Mouse (Mus musculus) heart, postnatal 0 days (tissue): ENCODE data around the gene Tox2. TPM values are rescaled to one million over a fixed set of nuclear protein-coding genes. Genes with fewer than 3 reads are reported as not detected.

Source experiments
- ATAC-seq: fragments of 200-750 bp; cut with Nextera tagmentation; 2 replicates; pipeline ENCODE4 v1.8.0; 2017; ENCODE audit warnings: low read depth, moderate number of reproducible peaks, moderate library complexity; ENCODE audit not compliant: insufficient read depth
- DNase-seq: peaks from one replicate; pipeline ENCODE4 v3.0.0-alpha.2; 2016; ENCODE audit warnings: low spot score
- H3K27ac ChIP-seq: fragments of 300-500 bp; sonication (generic); 2 replicates; pipeline ENCODE4 v1.5.1; 2014; ENCODE audit warnings: low read depth, mild to moderate bottlenecking
- H3K27me3 ChIP-seq: fragments of 300-500 bp; sonication (generic); 2 replicates; pipeline ENCODE4 v1.6.1; 2014; ENCODE audit warnings: low read length, mixed read lengths; ENCODE audit not compliant: control insufficient read depth, insufficient read depth
- H3K36me3 ChIP-seq: fragments of 300-500 bp; sonication (generic); replicated peaks from 2 replicates; pipeline ENCODE4 v1.6.1; 2014; ENCODE audit warnings: low read length, mixed read lengths; ENCODE audit not compliant: control insufficient read depth, insufficient read depth
- H3K4me1 ChIP-seq: fragments of 300-500 bp; sonication (generic); 2 replicates; pipeline ENCODE4 v1.6.1; 2014; ENCODE audit warnings: antibody characterized with exemption; ENCODE audit not compliant: control insufficient read depth, insufficient read depth
- H3K4me2 ChIP-seq: fragments of 300-500 bp; sonication (generic); 2 replicates; pipeline ENCODE4 v1.6.1; 2014; ENCODE audit warnings: low read depth, mild to moderate bottlenecking, low read length, moderate library complexity
- H3K4me3 ChIP-seq: fragments of 300-500 bp; sonication (generic); 2 replicates; pipeline ENCODE4 v1.5.1; 2014; ENCODE audit warnings: low read depth, low read length
- H3K9ac ChIP-seq: fragments of 300-500 bp; sonication (generic); replicated peaks from 2 replicates; pipeline ENCODE4 v1.6.1; 2014; ENCODE audit warnings: low read depth, low read length, mixed read lengths
- H3K9me3 ChIP-seq: fragments of 300-500 bp; sonication (generic); replicated peaks from 2 replicates; pipeline ENCODE4 v1.6.1; 2016; ENCODE audit warnings: low read length; ENCODE audit not compliant: control insufficient read depth
- CTCF ChIP-seq: IDR thresholded peaks from 2 replicates; pipeline ENCODE4 v1.5.1; 2016; ENCODE audit warnings: antibody characterized with exemption, control low read depth, low read depth
- EP300 ChIP-seq: IDR thresholded peaks from 2 replicates; pipeline ENCODE4 v1.6.1; 2016; ENCODE audit warnings: antibody characterized with exemption, low read depth
- WGBS: fragments of 180-500 bp; shearing (Covaris S2); extraction: QIAGEN DNeasy Blood & Tissue Kit; methylation state at CpG from one replicate; pipeline ENCODE4 v1.1.7; 2014; 5-methylcytosine and 5-hydroxymethylcytosine counted together
- polyA plus RNA-seq: library from polyadenylated mRNA; unstranded; fragments of >200 nt; fragmentation: Nextera tagmentation; extraction: Ambion mirVana; gene quantifications from 2 replicates; pipeline ENCODE4 v1.2.1, GENCODE M21; 2015
- total RNA-seq: library from RNA; depleted of rRNA; stranded (reverse); fragments of >200 nt; gene quantifications from 2 replicates; pipeline ENCODE4 v1.2.3, GENCODE M21; 2014; ENCODE audit warnings: low replicate concordance

Gene Tox2
- total and polyA plus RNA-seq, 2 experiments from 2014 or later, result 0.19 to 1.7 TPM

DNA sequence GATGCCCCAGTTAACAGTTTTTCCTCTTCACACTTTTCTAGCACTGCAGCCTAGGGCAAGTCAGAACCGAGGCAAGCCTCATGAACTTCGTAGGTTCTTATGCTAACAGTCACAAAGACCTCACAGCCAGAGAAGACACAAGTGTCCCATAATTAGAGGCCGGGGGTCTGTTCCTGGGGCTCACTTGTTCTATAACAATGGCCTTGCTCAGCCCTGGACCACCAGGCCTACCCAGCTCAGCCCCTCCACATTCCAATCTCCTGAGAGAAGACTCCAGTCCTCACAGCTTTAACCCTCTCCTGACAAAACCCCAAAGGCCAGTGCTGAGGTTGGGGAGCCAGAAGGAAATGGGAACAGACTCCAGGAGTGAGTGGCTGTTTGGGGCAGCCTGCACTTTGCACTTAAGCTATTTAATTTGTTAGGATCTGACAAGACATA, 12.9 kb upstream of the Tox2 start:
- WGBS, result 29% methylated on average over 3 of the region's 3 CpGs
- H3K27ac ChIP-seq, result no peak overlapping the region
- no peak overlapping the region for H3K4me2 ChIP-seq

DNA sequence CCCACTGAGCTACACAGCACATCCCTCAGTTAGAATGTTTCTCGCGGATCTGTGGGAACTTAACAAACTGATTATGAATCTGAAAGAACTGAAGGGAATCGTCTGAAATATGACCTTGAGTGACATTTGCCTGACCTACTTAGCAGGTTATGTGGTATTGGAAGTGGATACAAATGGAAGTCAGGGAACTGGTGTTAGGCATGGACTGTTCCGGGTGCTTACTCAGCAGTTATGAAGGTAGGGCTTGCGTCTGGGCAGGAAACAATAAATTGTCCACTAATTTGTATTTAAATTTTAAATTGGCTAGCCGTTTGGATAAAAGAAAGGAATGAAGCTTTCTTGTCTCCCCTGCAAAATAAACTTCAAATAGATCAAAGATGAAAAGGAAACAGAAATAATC, 10.4 kb upstream of the Tox2 start:
- 0 out of 2 replicates have a peak, but pooled peaks cover 7% of the 10 kb centered on the region for H3K27me3 ChIP-seq
- H3K9ac ChIP-seq, result no peak overlapping the region
- H3K9me3 ChIP-seq, result no peaks in the 10 kb centered on the region
- TF ChIP-seq EP300, result no peak
- TF ChIP-seq CTCF, result no peak
- ATAC-seq, result no peak
- no peak overlapping the region for H3K4me3 ChIP-seq
- H3K4me2 ChIP-seq, result no peak overlapping the region
- no peak overlapping the region for H3K27ac ChIP-seq
- DNase-seq, result no peak
- no peaks in the 10 kb centered on the region for H3K4me1 ChIP-seq
- H3K36me3 ChIP-seq, result no peaks in the 10 kb centered on the region
- WGBS, result 80% methylated on average over 6 of the region's 6 CpGs

More for the DNA sequence above, 12.9 kb upstream of the Tox2 start:
- Histone ChIP-seq H3K9me3 (no peaks in the 10 kb centered on the region), H3K36me3 (no peaks in the 10 kb centered on the region), H3K9ac (no peak overlapping the region), H3K4me1 (no peaks in the 10 kb centered on the region), H3K4me3 (no peak overlapping the region), H3K27me3 (no peaks in the 10 kb centered on the region)
- ATAC-seq, result no peak
- TF ChIP-seq EP300 (no peak), CTCF (no peak)
- no peak for DNase-seq

DNA sequence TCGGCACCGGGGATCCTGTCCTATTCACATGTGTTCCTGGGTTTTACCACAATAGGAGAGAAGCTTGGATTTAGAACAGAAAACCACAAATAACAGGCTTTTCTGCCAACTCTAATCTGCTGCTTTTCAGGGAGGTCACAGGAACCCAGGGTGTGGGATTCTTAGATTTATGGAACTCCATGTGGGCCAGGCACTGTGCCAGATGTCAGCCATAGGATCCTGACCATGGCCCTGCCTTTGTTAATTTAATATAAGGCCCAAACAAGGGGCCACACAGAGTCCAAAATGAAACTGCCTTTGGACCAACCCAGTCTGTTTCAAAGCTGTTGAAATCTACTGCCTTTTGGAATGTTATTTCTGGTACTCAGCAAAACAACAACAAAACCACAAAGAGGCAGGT, 8.9 kb upstream of the Tox2 start:
- Histone ChIP-seq H3K36me3 (no peaks in the 10 kb centered on the region), H3K27me3 (0 out of 2 replicates have a peak, but pooled peaks cover 7% of the 10 kb centered on the region), H3K9ac (no peak overlapping the region), H3K27ac (no peak overlapping the region), H3K4me3 (no peak overlapping the region), H3K9me3 (no peaks in the 10 kb centered on the region), H3K4me1 (no peaks in the 10 kb centered on the region), H3K4me2 (no peak overlapping the region)
- ATAC-seq (no peak), DNase-seq (no peak)
- 63% methylated on average over 2 of the region's 2 CpGs for WGBS
- no peak for TF ChIP-seq CTCF
- TF ChIP-seq EP300, result no peak

DNA sequence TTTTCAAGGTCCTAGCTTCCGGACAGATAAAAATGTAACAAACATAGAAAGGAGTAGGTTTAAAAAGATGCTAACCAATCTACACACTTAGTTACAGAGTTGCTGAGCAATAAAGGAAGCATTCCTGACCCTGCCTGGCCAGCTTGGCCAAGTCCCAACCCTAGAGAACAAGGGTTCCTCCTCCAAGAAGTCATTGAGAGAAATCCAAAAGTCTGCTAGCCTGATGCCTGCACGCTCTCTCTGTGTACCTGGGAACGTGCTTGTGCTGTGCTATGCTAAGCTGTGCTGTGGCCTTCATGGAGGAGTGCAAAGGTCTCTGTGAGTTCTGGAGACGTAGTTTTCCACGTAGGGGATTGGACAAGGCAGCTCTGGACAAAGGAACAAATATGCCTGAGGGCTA, 8.4 kb upstream of the Tox2 start:
- Histone ChIP-seq H3K9ac (no peak overlapping the region), H3K27me3 (0 out of 2 replicates have a peak, but pooled peaks cover 7% of the 10 kb centered on the region), H3K4me3 (no peak overlapping the region), H3K36me3 (no peaks in the 10 kb centered on the region), H3K27ac (no peak overlapping the region), H3K4me1 (no peaks in the 10 kb centered on the region), H3K4me2 (no peak overlapping the region), H3K9me3 (no peaks in the 10 kb centered on the region)
- TF ChIP-seq EP300 (no peak), CTCF (no peak)
- ATAC-seq (no peak), DNase-seq (no peak)
- WGBS, result 68% methylated on average over 5 of the region's 5 CpGs

DNA sequence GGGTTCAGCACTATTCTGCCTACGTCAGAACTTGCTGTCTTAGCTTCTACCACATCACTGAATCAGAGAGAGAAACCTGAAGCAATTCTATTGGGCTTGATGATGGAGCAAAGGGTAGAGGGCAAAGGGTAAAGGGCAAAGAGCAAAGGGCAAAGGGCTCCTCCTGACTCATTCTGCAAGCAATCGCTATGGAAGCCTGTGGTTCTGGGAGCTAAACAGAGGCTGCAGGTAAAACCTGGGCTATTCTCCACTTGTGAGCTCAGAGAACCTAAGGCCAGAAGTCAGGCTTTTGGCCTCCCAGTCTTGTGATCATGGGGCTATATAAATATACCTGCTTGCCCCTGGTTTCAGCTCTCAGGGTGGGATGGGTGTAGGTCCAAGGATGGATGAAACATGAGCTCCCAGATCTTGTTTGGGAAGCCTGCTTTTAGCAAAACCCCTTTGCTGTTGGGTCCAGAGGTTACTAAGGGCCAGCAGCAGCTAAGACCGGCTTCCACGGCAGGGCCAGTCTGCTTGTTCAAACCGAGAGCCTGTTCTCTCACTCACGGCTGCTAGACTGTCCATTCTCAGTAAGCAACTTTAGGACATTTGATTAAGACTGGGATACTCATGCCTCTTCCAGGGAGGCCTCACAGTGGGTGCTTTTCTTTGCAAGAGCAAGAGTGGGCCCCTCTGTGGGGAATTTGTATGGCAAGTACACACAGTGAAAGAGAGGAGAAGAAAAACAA, 7.7 kb upstream of the Tox2 start:
- H3K9ac ChIP-seq, result no peak overlapping the region
- no peaks in the 10 kb centered on the region for H3K4me1 ChIP-seq
- TF ChIP-seq CTCF (no peak), EP300 (no peak)
- no peak overlapping the region for H3K4me2 ChIP-seq
- ATAC-seq (no peak), DNase-seq (no peak)
- H3K27me3 ChIP-seq, result 0 out of 2 replicates have a peak, but pooled peaks cover 7% of the 10 kb centered on the region
- H3K36me3 ChIP-seq, result no peaks in the 10 kb centered on the region
- no peak overlapping the region for H3K27ac ChIP-seq
- whole genome bisulfite sequencing, result 77% methylated on average over 6 of the region's 6 CpGs
- no peaks in the 10 kb centered on the region for H3K9me3 ChIP-seq
- H3K4me3 ChIP-seq, result no peak overlapping the region

DNA sequence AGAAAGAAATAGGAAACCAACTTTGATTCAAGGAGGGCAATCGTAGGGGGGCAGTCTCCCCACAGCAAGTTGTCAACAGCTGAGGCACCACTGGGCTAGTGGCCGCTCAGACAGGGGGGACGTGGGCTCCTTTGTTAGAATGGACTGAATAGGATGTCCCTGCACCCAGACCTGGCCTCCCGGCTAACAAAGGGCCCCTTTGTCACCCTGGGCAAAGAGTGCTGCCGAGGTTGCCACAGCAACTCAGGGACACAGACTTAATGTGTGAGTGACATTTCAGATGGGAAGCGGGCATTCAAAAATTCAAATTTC, 7.1 kb upstream of the Tox2 start:
- no peak for TF ChIP-seq EP300
- no peak for TF ChIP-seq CTCF
- 63% methylated on average over 6 of the region's 6 CpGs for WGBS
- no peak for ATAC-seq
- Histone ChIP-seq H3K36me3 (no peaks in the 10 kb centered on the region), H3K4me3 (no peak overlapping the region), H3K9me3 (no peaks in the 10 kb centered on the region), H3K27ac (no peak overlapping the region), H3K27me3 (0 out of 2 replicates have a peak, but pooled peaks cover 7% of the 10 kb centered on the region), H3K4me1 (no peaks in the 10 kb centered on the region), H3K4me2 (no peak overlapping the region), H3K9ac (no peak overlapping the region)
- DNase-seq, result no peak
